Mouse (Mus musculus) lung, adult 2 months (tissue): ENCODE data around the gene Olfr1410.

Experiments used
- CTCF ChIP-seq: fragments of 200-500 bp; IDR thresholded peaks from 2 replicates; pipeline ENCODE4 v1.5.1; 2011; ENCODE audit warnings: mild to moderate bottlenecking, low read length, control low read depth; ENCODE audit not compliant: insufficient read depth
- POLR2A ChIP-seq: fragments of 200-500 bp; IDR thresholded peaks from 2 replicates; pipeline ENCODE4 v1.6.1; 2011; ENCODE audit warnings: low read depth, mild to moderate bottlenecking, control low read depth, low read length, borderline replicate concordance; ENCODE audit errors: extremely low read depth

GRCm38 (mm10) chr1:92646601-92647000 lies 41.0 kb downstream of the Olfr1410 start:
- TF ChIP-seq CTCF = no peak
- TF ChIP-seq POLR2A = no peak
